Mouse (Mus musculus) G1E (cell line): ENCODE results near the gene Pon1. TPM values are rescaled to one million over a fixed set of nuclear protein-coding genes. Genes with fewer than 3 reads are reported as not detected.

Source experiments
- ATAC-seq: 2 replicates; pipeline ENCODE4 v1.8.0; 2016; ENCODE audit warnings: mild to moderate bottlenecking; ENCODE audit not compliant: insufficient number of reproducible peaks, poor library complexity, low FRiP score, severe bottlenecking; ENCODE audit errors: extremely low read depth
- DNase-seq: peaks from one replicate; pipeline ENCODE4 v3.0.0; 2012; ENCODE audit warnings: low spot score
- H3K27me3 ChIP-seq: 2 replicates; pipeline ENCODE4 v1.6.1; 2012; ENCODE audit warnings: mild to moderate bottlenecking, low read length, inconsistent platforms; ENCODE audit not compliant: insufficient read depth
- H3K36me3 ChIP-seq: replicated peaks from 2 replicates; pipeline ENCODE3; 2012; ENCODE audit warnings: mild to moderate bottlenecking, inconsistent platforms
- H3K4me1 ChIP-seq: 2 replicates; pipeline ENCODE4 v1.6.1; 2012; ENCODE audit warnings: low read depth, low read length, inconsistent platforms, mixed read lengths; ENCODE audit not compliant: insufficient read depth
- H3K4me3 ChIP-seq: 2 replicates; pipeline ENCODE4 v1.5.1; 2012; ENCODE audit warnings: low read depth, mild to moderate bottlenecking, inconsistent platforms, low read length, moderate library complexity, mixed read lengths
- H3K9me3 ChIP-seq: replicated peaks from 2 replicates; pipeline ENCODE4 v1.6.1; 2012; ENCODE audit warnings: inconsistent platforms
- CTCF ChIP-seq: IDR thresholded peaks from 2 replicates; pipeline ENCODE4 v1.5.1; 2012; ENCODE audit warnings: low read depth, low read length, inconsistent platforms, mixed read lengths
- GATA1 ChIP-seq: IDR thresholded peaks from 2 replicates; pipeline ENCODE4 v1.6.1; 2012; ENCODE audit warnings: borderline replicate concordance, low read length, inconsistent platforms, mixed read lengths
- GATA2 ChIP-seq: IDR thresholded peaks from 2 replicates; pipeline ENCODE4 v1.6.1; 2012; ENCODE audit warnings: low read depth, low read length, inconsistent platforms, borderline replicate concordance
- POLR2AphosphoS5 ChIP-seq: IDR thresholded peaks from 2 replicates; pipeline ENCODE4 v1.6.1; 2012; ENCODE audit warnings: low read depth, low read length, inconsistent platforms; ENCODE audit not compliant: insufficient replicate concordance
- TAL1 ChIP-seq: conservative IDR thresholded peaks from 2 replicates; pipeline ENCODE4 v1.6.1; 2012; ENCODE audit warnings: low read depth, low read length, inconsistent platforms, mixed read lengths
- polyA plus RNA-seq: library from polyadenylated mRNA; stranded (reverse); fragments of >175 nt; gene quantifications from 2 replicates; pipeline ENCODE4 v1.2.3, GENCODE M21; 2012
- total RNA-seq, 2 experiments: library from RNA; stranded (forward) in 1 of 2; stranded (reverse) in 1 of 2; fragments of 200-1000 nt in 1 of 2; fragments of >200 nt in 1 of 2; fragmentation: Nextera tagmentation in 1 of 2; gene quantifications; 2 replicates each; pipeline ENCODE4 v1.2.3; 2014 to 2017

The Pon1 gene
- total and polyA plus RNA-seq, 3 experiments, result 0.16 TPM; not detected in 2

DNA sequence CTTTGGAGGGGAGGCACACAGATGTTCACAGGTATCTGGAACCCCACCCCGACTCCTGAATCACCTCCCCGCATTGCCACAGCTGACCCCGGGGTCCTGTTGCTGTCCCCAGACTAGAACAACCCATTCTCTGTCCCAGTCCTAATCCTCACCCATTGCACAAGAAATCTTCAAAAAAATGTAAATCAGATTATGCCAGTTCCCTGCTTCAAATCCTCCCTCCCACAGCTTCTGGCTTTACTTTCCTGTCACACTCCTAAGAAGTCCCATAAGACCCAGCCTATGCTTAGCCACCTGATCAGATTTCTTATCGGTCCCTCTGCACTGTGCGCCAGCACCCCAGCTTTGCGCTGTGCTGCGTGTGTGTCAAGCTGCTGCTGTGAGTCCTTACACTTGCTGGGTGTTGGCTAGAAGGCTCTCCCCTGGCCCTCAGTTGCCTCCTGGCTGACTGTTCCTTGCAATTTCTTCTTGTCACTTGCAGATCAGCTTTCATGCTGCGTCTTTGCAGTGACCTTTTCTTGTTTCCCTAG is 5.7 kb upstream of the Pon1 start:
- Histone ChIP-seq H3K4me3 (no peak overlapping the region), H3K9me3 (peaks cover 3% of the 10 kb centered on the region), H3K27me3 (peaks cover 33% of the 10 kb centered on the region), H3K36me3 (no peaks in the 10 kb centered on the region), H3K4me1 (no peaks in the 10 kb centered on the region)
- no peak for TF ChIP-seq CTCF
- no peak for TF ChIP-seq GATA1
- TF ChIP-seq TAL1, result no peak
- no peak for ATAC-seq
- DNase-seq, result no peak

- Histone ChIP-seq H3K9me3 (peaks cover 3% of the 10 kb centered on the region), H3K27me3 (peaks cover 39% of the 10 kb centered on the region), H3K4me1 (no peaks in the 10 kb centered on the region), H3K36me3 (no peaks in the 10 kb centered on the region), H3K4me3 (no peak overlapping the region)
- TF ChIP-seq TAL1, result no peak
- no peak for TF ChIP-seq POLR2AphosphoS5
- no peak for TF ChIP-seq GATA1
- TF ChIP-seq CTCF, result no peak
- no peak for TF ChIP-seq GATA2
- DNase-seq (no peak), ATAC-seq (no peak)
These were observed 4.8 kb upstream of the Pon1 start for GRCm38 (mm10) chr6:5198590-5198989.

DNA sequence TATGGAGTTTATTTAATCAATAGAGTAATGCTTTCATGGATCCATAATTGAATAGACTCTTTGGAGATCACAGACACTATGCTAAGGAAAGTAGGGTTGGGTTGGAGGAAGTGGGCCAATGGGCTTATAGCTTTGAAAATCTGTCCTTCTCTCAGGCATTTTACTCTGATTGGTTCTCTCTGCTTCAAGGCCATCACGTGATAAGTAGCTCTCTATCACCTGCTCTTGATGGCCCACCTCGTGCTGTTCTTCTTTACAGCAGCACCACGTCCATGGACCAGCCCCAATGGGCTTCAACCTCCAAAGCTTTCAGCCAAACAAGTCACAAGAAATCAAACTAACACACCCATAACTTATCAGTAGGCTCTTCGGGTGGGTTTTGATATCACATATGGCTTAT is 3.0 kb downstream of the Pon1 start:
- H3K4me3 ChIP-seq, result no peak overlapping the region
- H3K36me3 ChIP-seq, result no peaks in the 10 kb centered on the region
- no peaks in the 10 kb centered on the region for H3K9me3 ChIP-seq
- TF ChIP-seq POLR2AphosphoS5, result no peak
- no peak for TF ChIP-seq CTCF
- TF ChIP-seq GATA2, result no peak
- no peak for TF ChIP-seq TAL1
- TF ChIP-seq GATA1, result no peak
- ATAC-seq, result no peak
- peaks cover 38% of the 10 kb centered on the region for H3K27me3 ChIP-seq
- DNase-seq, result no peak
- no peaks in the 10 kb centered on the region for H3K4me1 ChIP-seq

DNA sequence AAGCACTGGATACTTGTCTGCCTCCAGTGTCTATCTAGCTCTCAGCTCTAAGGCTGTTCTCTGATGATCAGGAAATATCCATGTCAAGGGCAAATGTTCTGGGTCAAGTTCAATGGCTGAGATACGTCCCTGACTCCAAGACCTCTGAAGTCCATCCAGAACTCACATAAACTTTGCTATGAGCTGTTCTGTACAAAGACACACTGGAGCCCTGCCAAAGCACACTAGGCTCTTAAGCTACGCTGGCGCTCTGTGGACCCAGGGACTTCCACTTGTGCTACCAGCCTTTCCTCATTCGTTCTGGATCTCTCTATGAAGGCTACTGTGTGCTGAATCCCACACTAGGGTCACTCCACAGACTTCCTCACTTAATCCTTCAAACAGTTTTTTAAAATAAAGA is 4.2 kb downstream of the Pon1 start:
- no peak for DNase-seq

DNA sequence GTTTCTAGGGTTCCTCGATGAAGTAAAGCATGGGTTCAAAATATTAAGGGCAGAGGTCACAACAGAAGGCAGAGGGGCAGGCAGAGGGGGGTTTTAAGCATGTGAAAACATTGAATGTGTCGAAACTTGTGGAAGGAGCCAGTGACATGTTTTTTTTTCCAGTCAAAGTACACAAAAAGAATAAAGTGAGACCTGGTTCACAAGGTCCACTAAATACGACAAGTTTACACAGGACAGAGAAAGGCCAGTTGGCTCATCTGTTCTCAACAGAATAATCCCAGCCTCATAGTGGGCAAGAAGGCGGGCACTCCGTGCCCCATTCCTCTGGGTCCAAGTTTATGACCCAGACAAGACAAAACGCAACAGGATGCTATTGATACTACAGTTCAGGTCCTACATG is 4.8 kb downstream of the Pon1 start:
- Histone ChIP-seq H3K36me3 (no peaks in the 10 kb centered on the region), H3K4me3 (no peak overlapping the region), H3K27me3 (peaks cover 25% of the 10 kb centered on the region), H3K9me3 (no peaks in the 10 kb centered on the region), H3K4me1 (no peaks in the 10 kb centered on the region)
- DNase-seq (no peak), ATAC-seq (no peak)
- TF ChIP-seq GATA2 (no peak), TAL1 (no peak), POLR2AphosphoS5 (no peak), CTCF (no peak), GATA1 (no peak)

More for the DNA sequence above, 4.2 kb downstream of the Pon1 start:
- peaks cover 29% of the 10 kb centered on the region for H3K27me3 ChIP-seq
- no peak overlapping the region for H3K4me3 ChIP-seq
- TF ChIP-seq GATA2 (no peak), TAL1 (no peak), CTCF (no peak), POLR2AphosphoS5 (no peak), GATA1 (no peak)
- no peaks in the 10 kb centered on the region for H3K4me1 ChIP-seq
- H3K9me3 ChIP-seq, result no peaks in the 10 kb centered on the region
- no peak for ATAC-seq
- no peaks in the 10 kb centered on the region for H3K36me3 ChIP-seq

DNA sequence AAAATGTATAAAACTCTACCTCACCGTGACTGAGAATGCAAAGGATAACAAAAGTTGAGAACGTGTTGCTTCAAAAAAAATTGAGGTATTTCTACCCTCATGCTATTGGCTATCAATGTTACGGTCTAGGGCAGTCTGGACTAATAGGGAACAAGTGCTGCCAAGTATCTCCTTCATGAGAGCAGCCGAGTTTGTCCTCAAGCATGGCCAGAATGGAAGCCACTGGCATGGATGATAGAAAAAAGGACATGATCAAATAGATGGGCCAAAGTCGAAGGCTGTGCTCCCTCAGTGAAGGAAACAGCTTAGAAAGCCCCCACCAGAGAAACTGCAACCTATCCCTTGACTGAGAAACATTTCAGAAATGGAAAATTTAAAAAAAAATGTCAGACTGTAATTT is 5.7 kb downstream of the Pon1 start:
- no peak for ATAC-seq
- Histone ChIP-seq H3K9me3 (no peaks in the 10 kb centered on the region), H3K27me3 (peaks cover 26% of the 10 kb centered on the region), H3K4me3 (no peak overlapping the region), H3K4me1 (no peaks in the 10 kb centered on the region), H3K36me3 (no peaks in the 10 kb centered on the region)
- TF ChIP-seq TAL1 (no peak), CTCF (no peak), GATA1 (no peak), GATA2 (no peak), POLR2AphosphoS5 (no peak)
- no peak for DNase-seq
